Mouse (Mus musculus) small intestine, adult 2 months (tissue): ENCODE measurements at regions not wholly inside any gene's neighbourhood (a gene's known extent, or its start where the extent isn't known, plus 50 kb on each side); places are given as distances from the start of the nearest gene placed in this dataset.

ENCODE experiments used
- H3K27ac ChIP-seq: fragments of 200-500 bp; 2 replicates; pipeline ENCODE4 v1.5.1; 2012; ENCODE audit warnings: low read depth, low read length, control low read depth, inconsistent platforms; ENCODE audit not compliant: insufficient read depth
- H3K27me3 ChIP-seq: fragments of 200-500 bp; 2 replicates; pipeline ENCODE4 v1.6.1; 2012; ENCODE audit warnings: mild to moderate bottlenecking, moderate library complexity, low read length, inconsistent platforms; ENCODE audit not compliant: control insufficient read depth, insufficient read depth
- H3K36me3 ChIP-seq: fragments of 200-500 bp; 2 replicates; pipeline ENCODE4 v1.6.1; 2012; ENCODE audit warnings: mild to moderate bottlenecking, low read length, control low read depth, inconsistent platforms; ENCODE audit not compliant: control insufficient read depth, insufficient read depth
- H3K4me1 ChIP-seq: fragments of 200-500 bp; 2 replicates; pipeline ENCODE4 v1.6.1; 2012; ENCODE audit warnings: low read length, inconsistent platforms, mixed read lengths; ENCODE audit not compliant: control insufficient read depth, insufficient read depth, insufficient read length
- H3K4me3 ChIP-seq: fragments of 200-500 bp; 2 replicates; pipeline ENCODE4 v1.5.1; 2012; ENCODE audit warnings: low read depth, mild to moderate bottlenecking, control low read depth, inconsistent platforms, low read length, moderate library complexity
- CTCF ChIP-seq: fragments of 200-500 bp; IDR thresholded peaks from 2 replicates; pipeline ENCODE4 v1.5.1; 2012; ENCODE audit warnings: low read depth, mild to moderate bottlenecking, control low read depth, inconsistent platforms, low read length, moderate library complexity, mixed read lengths; ENCODE audit not compliant: insufficient replicate concordance, insufficient read length; ENCODE audit errors: extremely low read depth
- POLR2A ChIP-seq: fragments of 200-500 bp; IDR thresholded peaks from 2 replicates; pipeline ENCODE4 v1.6.1; 2012; ENCODE audit warnings: low read depth, mild to moderate bottlenecking, control low read depth, inconsistent platforms, low read length, moderate library complexity
- WGBS: fragments of 180-500 bp; shearing (Covaris S2); methylation state at CpG from one replicate; pipeline ENCODE4 v1.1.7; 2018; 5-methylcytosine and 5-hydroxymethylcytosine counted together

- H3K4me1 ChIP-seq: peaks cover 20% of the 10 kb centered on the region
- H3K36me3 ChIP-seq: no peaks in the 10 kb centered on the region
- H3K27ac ChIP-seq: peak overlapping the region; percentile 94
- TF ChIP-seq CTCF (no peak), POLR2A (no peak)
- 16% methylated on average over 12 of the region's 12 CpGs for WGBS
- no peak overlapping the region for H3K4me3 ChIP-seq
- no peaks in the 10 kb centered on the region for H3K27me3 ChIP-seq
Measured at GRCm38 (mm10) chr4:125419491-125420255, 70.8 kb upstream of the Grik3 start.

- no peaks in the 10 kb centered on the region for H3K36me3 ChIP-seq
- no peak overlapping the region for H3K27ac ChIP-seq
- peaks cover 14% of the 10 kb centered on the region; the same call in 1 of the 2 replicates for H3K4me1 ChIP-seq
- H3K4me3 ChIP-seq: no peak overlapping the region
- H3K27me3 ChIP-seq: no peaks in the 10 kb centered on the region
- TF ChIP-seq POLR2A (no peak), CTCF (no peak)
- 61% methylated on average over 11 of the region's 11 CpGs for WGBS
Measured at GRCm38 (mm10) chr4:125415308-125415707, 75.2 kb upstream of the Grik3 start.

GRCm38 (mm10) chr4:125413833-125414719, 76.4 kb upstream of the Grik3 start:
- H3K4me1 ChIP-seq: peaks cover 5% of the 10 kb centered on the region; the same call in 1 of the 2 replicates
- H3K4me3 ChIP-seq: no peak overlapping the region
- no peaks in the 10 kb centered on the region for H3K36me3 ChIP-seq
- 0 out of 2 replicates have a peak overlapping the region, but pooled peaks have one; percentile 14 for H3K27ac ChIP-seq
- TF ChIP-seq CTCF: no peak
- no peak for TF ChIP-seq POLR2A
- WGBS: 76% methylated on average over 7 of the region's 7 CpGs
- H3K27me3 ChIP-seq: no peaks in the 10 kb centered on the region

GRCm38 (mm10) chr4:125410736-125411441, 79.6 kb upstream of the Grik3 start:
- TF ChIP-seq POLR2A (no peak), CTCF (no peak)

DNA sequence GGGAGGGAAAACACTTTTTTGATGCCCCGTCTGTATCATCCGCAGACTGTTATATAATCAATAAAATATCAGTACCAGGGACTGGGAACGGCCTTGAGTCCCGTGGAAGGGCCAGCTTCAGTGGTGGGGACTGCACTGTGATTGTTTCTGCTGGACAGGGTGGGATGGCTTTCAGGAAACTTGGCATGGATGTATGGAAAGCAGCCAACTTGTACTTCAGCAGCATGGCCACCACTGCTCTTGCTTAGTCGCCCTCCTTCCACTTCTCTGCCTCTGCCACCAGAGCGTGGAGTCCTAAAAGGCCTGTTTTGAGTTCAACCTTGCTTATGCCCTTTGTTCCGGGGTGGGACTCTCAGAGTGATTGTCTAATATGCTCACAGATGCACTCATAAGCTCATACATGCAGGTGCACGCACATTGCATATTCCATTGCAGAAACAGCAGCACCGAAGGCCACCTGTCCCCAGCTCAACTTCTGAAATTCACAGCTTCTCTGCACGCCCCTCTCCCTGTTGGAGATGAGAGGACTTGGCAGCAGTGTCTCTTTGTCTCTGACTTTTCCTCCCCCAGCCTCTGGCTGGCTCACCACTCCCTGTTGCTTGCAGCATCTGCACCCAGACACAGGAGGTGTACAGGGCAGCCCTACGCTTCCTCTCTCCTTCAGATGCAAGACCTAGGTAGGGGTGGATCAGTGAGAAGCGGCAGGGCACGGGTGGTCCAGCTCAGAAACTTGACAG, 91.0 kb upstream of the Grik3 start:
- no peak for TF ChIP-seq POLR2A
- no peaks in the 10 kb centered on the region for H3K36me3 ChIP-seq
- H3K4me3 ChIP-seq: no peak overlapping the region
- H3K27ac ChIP-seq: no peak overlapping the region
- 75% methylated on average over 13 of the region's 13 CpGs for WGBS
- no peaks in the 10 kb centered on the region for H3K4me1 ChIP-seq
- no peaks in the 10 kb centered on the region for H3K27me3 ChIP-seq

More at GRCm38 (mm10) chr4:125410736-125411441, 79.6 kb upstream of the Grik3 start:
- WGBS: 49% methylated on average over 8 of the region's 8 CpGs
- no peak overlapping the region for H3K27ac ChIP-seq
- H3K36me3 ChIP-seq: no peaks in the 10 kb centered on the region
- no peak overlapping the region for H3K4me3 ChIP-seq
- no peaks in the 10 kb centered on the region for H3K27me3 ChIP-seq
- H3K4me1 ChIP-seq: peaks cover 3% of the 10 kb centered on the region; the same call in 1 of the 2 replicates

GRCm38 (mm10) chr4:125397007-125397461, 93.5 kb upstream of the Grik3 start:
- Histone ChIP-seq H3K4me3 (no peak overlapping the region), H3K27me3 (no peaks in the 10 kb centered on the region), H3K36me3 (no peaks in the 10 kb centered on the region), H3K4me1 (no peaks in the 10 kb centered on the region), H3K27ac (no peak overlapping the region)
- WGBS: 68% methylated on average over 12 of the region's 12 CpGs
- TF ChIP-seq CTCF (no peak), POLR2A (no peak)
